Comparison of ENCODE assay signal across 8 mouse cellular contexts in the genomic region with DNA sequence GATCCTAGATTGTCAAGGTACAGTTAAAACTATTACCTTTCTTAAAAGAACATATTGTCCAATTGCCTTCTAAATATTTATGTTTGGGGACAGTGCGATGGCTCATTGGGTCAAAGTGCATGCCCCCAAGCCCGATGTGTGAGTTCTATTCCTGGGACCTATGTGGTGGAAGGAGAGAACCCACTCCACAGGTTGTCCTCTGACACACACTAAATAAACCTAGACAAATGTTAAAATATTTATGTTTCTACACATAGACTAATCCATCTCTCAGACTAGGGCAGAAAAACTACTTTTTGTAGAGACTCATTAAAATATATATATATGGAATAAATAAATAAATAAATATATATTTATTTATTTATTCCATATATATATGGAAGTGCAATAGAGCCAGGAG. TPM values are rescaled to one million over a fixed set of nuclear protein-coding genes. Genes with fewer than 3 reads are reported as not detected.
DNase-seq lines count a peak whose midpoint lies in the region; ATAC-seq and TF ChIP-seq lines count a peak whose summit lies in the region.

No protein-coding gene starts in this region.

- no peak for TF ChIP-seq CTCF in liver, postnatal 0 days (IDR thresholded peaks at IDR 0.05; ENCODE audit: low read depth)

- H3K27me3 ChIP-seq in megakaryocyte, embryonic 14.5 days (replicated peaks): no peaks in the 10 kb centered on the region
- no peaks in the 10 kb centered on the region for H3K27me3 ChIP-seq in liver, postnatal 0 days (ENCODE audit: insufficient read depth, low read length)

- no peak for TF ChIP-seq EP300 in liver, postnatal 0 days (IDR thresholded peaks at IDR 0.05; ENCODE audit: low read depth)

- peaks cover 2% of the 10 kb centered on the region; the same call in 1 of the 2 replicates for H3K9me3 ChIP-seq in megakaryocyte, embryonic 14.5 days
- H3K9me3 ChIP-seq in liver, postnatal 0 days (ENCODE audit: low read length): no peaks in the 10 kb centered on the region

- H3K27ac ChIP-seq in liver, postnatal 0 days (ENCODE audit: low read depth): no peak overlapping the region

- WGBS in liver, postnatal 0 days (ENCODE audit: insufficient replicate concordance): 92% methylated on average over 2 of the region's 2 CpGs

- peak overlapping the region; percentile 96 for H3K4me3 ChIP-seq in megakaryocyte, embryonic 14.5 days (replicated peaks)
- H3K4me3 ChIP-seq in liver, postnatal 0 days (ENCODE audit: low read depth, low read length): peak overlapping the region; percentile 78; the same call in 1 of the 2 replicates

- peak; percentile 23 for DNase-seq in cerebellum, adult 9-11 months
- DNase-seq in cerebellum, adult 11 months: no peak
- no peak for DNase-seq in liver, postnatal 0 days
- no peak for DNase-seq in right cerebral cortex, adult 2 months (ENCODE audit: low spot score in 2 of 2)
- no peak for DNase-seq in T-cell, adult 2 months (ENCODE audit: low spot score)
- DNase-seq in thymus, postnatal 14 days: no peak

- peaks cover 30% of the 10 kb centered on the region for H3K4me1 ChIP-seq in megakaryocyte, embryonic 14.5 days
- H3K4me1 ChIP-seq in liver, postnatal 0 days (ENCODE audit: insufficient read depth): peaks cover 8% of the 10 kb centered on the region

- 0 out of 2 replicates have a peak overlapping the region, but pooled peaks have one; percentile 83 for H3K4me2 ChIP-seq in liver, postnatal 0 days (ENCODE audit: low read depth, low read length)

- peaks cover 31% of the 10 kb centered on the region for H3K36me3 ChIP-seq in megakaryocyte, embryonic 14.5 days (replicated peaks; ENCODE audit: low read length)
- H3K36me3 ChIP-seq in liver, postnatal 0 days (replicated peaks; ENCODE audit: insufficient read depth, low read length): peaks cover 20% of the 10 kb centered on the region

- H3K9ac ChIP-seq in liver, postnatal 0 days (replicated peaks): no peak overlapping the region

- ATAC-seq in megakaryocyte, adult 5-6 weeks (ENCODE audit: poor library complexity, severe bottlenecking): no peak
- ATAC-seq in liver, postnatal 0 days: no peak

RNA-seq across cellular contexts. Expression of gene Zscan25, which starts 0.4 kb away (rescaled TPM):
- polyA plus RNA-seq in megakaryocyte, embryonic 14.5 days (2012; ENCODE audit: insufficient read depth, low replicate concordance): 16.1 and 17.4 TPM in 2 replicates
- 5.4 and 6.4 TPM in 2 replicates for total RNA-seq in megakaryocyte, adult 5-6 weeks (2015)
- 3.2 and 3.5 TPM in 2 replicates for total RNA-seq in megakaryocyte, adult 5-6 weeks (2017)
- polyA plus RNA-seq in liver, postnatal 0 days (2015; fragmentation: Nextera tagmentation; extraction: Ambion mirVana): 0.22 and 0.25 TPM in 2 replicates

RNA-seq across cellular contexts. Expression of gene Zfp655, which starts 48.4 kb away (rescaled TPM):
- 10.5 and 20.8 TPM in 2 replicates for polyA plus RNA-seq in megakaryocyte, embryonic 14.5 days (2012; ENCODE audit: insufficient read depth, low replicate concordance)
- total RNA-seq in megakaryocyte, adult 5-6 weeks (2015): 31.1 and 36.1 TPM in 2 replicates
- 23.4 and 27.2 TPM in 2 replicates for total RNA-seq in megakaryocyte, adult 5-6 weeks (2017)
- 25.4 and 27.4 TPM in 2 replicates for polyA plus RNA-seq in liver, postnatal 0 days (2015; fragmentation: Nextera tagmentation; extraction: Ambion mirVana)

Comparison
In these comparisons a context has a peak if more than half of its experiments do, and no peak if none do; other contexts are left out.
1. RNA of gene Zscan25, which starts 0.4 kb away (polyA plus RNA-seq): 16.1 to 17.4 TPM in megakaryocyte, embryonic 14.5 days; 0.22 to 0.25 TPM in liver, postnatal 0 days; every median in the first group is over 10 times any median in the second.